Mouse (Mus musculus): ENCODE measurements around the gene Fam173a. TPM values are rescaled to one million over a fixed set of nuclear protein-coding genes. Genes with fewer than 3 reads are reported as not detected.
A peak's percentile ranks its signal among the peaks of the same experiment; 100 is the strongest.

The Fam173a gene
- total RNA-seq, 2 experiments from 2014 or later, result 83.0 to 89.3 TPM

DNA sequence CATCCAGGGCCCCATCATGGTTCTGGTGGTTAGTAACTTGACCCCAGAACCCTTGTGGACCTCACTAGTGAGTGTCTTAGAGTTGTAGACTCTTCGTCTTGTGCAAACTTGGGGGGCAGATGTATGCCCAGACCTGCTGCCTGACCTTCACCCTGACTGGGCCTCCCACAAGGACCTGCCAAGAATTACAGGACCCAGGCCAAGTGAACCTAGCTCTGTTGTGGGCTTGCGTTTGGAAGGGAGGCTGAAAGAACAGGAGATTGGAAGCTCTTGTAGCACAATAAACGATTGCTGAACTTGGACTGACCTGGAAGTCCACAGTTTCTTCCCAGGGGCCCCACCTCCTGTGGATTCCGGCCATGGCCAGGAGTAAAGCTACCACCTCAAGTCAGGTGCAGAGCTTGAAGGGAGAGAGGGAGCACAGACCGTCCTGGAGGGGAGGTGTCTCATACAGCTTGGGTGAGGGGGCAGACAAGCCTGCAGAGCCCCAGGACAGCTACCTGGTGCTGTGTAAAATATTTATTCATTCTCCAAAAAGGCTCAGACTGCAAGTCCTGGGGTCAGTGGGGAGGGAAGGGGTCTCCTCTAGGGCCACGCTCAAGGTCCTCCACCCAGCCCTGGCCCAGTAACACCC is 41.4 kb upstream of the Fam173a start:
- Histone ChIP-seq H3K4me3 (peak overlapping the region; percentile 87), H3K27ac (peak overlapping the region; percentile 99)
- no peak for DNase-seq (ENCODE audit: low spot score in 2 of 2)
- no peak for TF ChIP-seq CTCF (conservative IDR thresholded peaks at IDR 0.05)

DNA sequence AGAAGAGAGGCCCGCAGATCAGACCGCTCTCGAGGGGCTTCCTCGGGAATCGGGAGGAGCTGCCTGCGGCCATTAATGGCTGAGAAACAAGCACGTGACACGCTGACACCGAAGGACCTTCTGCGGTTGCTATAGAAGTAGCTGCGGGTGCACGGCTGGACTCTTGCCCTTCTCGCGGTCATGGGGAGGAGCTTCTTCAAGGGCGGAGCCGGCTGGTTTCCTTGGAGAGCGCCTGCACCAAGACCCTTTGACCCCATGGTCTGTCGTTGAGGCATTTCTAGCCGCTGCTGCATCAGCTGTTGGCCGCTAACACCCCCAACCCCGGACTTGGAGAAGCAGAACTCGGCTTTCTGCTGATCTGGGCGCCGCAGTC is 40.6 kb upstream of the Fam173a start, which contains the start of gene Stub1:
Stub1 (minus strand) TSS at position 114 of the 373 bp plus-strand sequence.
- H3K4me3 ChIP-seq, result peak within 1 kb of the TSS; percentile 87
- no peak for TF ChIP-seq CTCF (conservative IDR thresholded peaks at IDR 0.05)
- peak within 1 kb of the TSS; percentile 99 for H3K27ac ChIP-seq
- DNase-seq (ENCODE audit: low spot score in 2 of 2), result peak; percentile 80 to 84

DNA sequence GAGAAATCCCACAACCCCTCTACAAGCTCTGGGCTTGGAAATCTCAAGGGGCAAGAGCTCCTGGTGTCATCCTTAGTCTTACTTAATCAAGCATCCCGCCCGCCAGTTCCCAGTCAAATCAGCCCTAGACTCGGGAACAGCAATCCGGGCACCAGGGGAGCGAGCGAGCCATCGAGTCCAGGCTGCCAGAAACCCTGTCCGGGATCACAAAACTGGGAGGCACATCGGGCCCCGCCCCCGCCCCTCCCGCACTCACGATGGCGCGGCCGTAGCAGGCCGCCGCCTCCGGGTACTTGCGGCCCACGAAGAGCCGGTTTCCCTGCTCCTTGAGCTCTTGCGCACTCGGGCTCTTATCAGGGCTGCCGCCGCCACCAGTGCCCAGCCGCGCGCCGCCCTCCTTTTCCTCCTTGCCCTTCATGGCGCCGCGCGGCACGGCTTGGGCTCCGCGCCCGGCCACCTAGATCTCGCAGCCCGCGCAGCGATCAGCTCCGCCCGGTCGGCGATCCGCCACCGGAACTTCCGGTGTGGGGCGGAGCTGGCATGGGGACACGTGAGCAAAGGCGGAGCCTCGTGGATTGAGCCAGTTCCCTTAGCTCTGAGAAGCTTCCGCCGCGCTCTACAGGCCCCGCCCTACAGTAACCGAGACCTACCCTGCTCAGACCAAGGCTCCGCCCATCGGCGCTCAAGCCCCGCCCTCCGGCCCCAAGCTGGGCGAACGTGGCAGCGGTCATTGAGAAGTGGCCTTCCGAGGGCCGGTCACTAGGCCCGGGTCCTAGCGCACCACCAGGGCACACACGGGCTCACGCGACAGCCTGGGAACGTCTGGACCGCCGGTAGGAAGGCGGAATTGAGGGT is 40.0 kb upstream of the Fam173a start:
- peak; percentile 97 to 98 for DNase-seq (ENCODE audit: low spot score in 2 of 2)
- H3K27ac ChIP-seq, result peak overlapping the region; percentile 99
- TF ChIP-seq CTCF (conservative IDR thresholded peaks at IDR 0.05), result no peak
- H3K4me3 ChIP-seq, result peak overlapping the region; percentile 87

DNA sequence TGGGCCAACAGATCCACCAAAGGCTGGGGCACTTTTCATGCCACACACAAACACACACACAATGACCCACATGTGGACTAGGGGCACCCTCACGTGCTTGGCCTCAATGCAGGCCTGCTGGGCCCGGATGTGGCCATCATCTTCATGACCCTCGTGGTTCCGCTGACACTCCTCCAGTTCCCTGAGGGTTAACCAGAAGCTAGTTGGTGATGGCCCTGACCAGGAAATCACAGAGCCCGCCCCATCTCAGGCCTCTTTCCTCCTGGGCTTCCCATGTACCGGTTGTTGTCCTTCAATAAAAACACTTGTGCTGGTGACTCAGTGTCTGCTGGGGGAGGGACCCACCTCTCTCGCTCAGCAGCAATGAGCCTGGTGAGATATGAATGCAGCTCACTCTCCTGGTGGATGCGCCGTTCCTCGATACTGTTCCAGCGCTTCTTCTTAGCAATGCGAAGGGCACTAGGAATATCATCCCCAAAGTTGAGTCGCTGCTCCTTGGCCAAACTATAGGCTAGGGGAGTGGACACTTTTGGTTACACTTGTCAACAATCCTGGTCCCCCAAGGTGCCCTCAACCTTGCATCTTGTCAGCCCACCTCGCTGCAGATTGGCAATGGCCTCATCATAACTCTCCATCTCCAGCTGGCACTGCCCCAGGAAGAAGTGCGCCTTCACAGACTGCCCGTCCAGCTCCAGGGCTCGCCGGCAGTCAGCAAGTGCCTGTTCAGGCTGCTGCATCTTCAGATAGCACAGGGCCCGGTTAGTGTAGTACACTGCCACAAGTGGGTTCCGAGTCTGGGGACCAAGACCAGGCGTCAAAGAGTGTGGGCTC is 39.0 kb upstream of the Fam173a start:
- peak overlapping the region; percentile 99 for H3K27ac ChIP-seq
- no peak for TF ChIP-seq CTCF (conservative IDR thresholded peaks at IDR 0.05)
- no peak for DNase-seq (ENCODE audit: low spot score in 2 of 2)
- peak overlapping the region; percentile 87 for H3K4me3 ChIP-seq

DNA sequence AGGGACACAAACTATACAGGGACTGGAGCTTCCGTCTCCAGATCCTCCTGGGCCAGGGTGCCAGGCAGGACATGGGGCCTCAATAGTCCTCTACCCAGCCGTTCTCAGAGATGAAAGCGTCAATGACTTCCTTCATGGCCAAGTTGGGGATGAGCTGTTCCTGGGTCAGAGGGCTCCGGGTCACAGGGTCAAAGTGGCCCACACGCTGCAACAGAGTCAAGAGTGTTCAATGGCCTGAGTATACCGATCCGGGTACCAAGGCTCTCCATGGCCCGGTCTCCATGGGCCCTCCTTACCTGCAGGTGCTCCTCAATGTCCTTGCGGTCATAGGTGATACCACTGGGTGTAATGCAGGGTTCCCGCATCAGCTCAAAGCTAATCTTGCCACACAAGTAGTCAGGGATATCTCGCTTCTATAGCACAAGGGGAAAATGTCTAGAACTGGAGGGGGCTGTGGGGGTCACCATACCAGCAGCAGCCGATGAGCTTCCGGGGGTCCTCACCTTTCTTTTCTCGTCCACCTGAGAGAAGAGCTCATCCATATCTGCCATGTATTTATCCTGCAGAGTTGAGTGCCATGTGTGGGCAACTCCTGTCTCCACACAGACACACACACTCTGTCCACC is 38.2 kb upstream of the Fam173a start:
- Histone ChIP-seq H3K27ac (0 out of 2 replicates have a peak overlapping the region, but pooled peaks have one; percentile 99), H3K4me3 (peak overlapping the region; percentile 87)
- no peak for TF ChIP-seq CTCF (conservative IDR thresholded peaks at IDR 0.05)
- DNase-seq (ENCODE audit: low spot score in 2 of 2), result no peak

DNA sequence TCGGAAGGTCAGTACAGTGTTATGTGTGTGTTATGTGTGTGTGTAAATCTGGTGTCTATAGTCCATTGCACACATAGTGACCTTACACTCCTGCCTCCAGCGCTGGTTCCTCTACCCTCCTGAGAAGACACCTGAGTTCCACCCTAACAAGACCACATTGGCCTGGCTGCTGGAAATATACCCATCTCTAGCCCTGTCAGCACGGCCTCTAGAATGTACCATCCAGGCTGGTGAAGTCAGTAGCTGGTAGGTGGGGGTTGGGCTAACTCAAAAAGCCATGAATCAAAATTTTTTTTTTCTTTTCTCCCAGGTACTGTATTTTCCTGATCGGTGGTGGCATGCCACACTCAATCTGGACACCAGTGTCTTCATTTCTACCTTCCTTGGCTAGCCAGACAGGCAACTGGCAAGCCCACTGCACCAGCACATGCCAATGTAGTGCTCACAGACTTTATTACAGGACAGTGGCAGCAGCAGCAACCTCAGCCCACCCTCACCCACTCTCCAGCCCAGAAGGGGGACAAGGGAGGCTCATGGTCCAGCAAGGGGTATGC is 37.6 kb upstream of the Fam173a start:
- DNase-seq (ENCODE audit: low spot score in 2 of 2), result no peak
- no peak for TF ChIP-seq CTCF (conservative IDR thresholded peaks at IDR 0.05)
- Histone ChIP-seq H3K4me3 (peak overlapping the region; percentile 82), H3K27ac (no peak overlapping the region)

DNA sequence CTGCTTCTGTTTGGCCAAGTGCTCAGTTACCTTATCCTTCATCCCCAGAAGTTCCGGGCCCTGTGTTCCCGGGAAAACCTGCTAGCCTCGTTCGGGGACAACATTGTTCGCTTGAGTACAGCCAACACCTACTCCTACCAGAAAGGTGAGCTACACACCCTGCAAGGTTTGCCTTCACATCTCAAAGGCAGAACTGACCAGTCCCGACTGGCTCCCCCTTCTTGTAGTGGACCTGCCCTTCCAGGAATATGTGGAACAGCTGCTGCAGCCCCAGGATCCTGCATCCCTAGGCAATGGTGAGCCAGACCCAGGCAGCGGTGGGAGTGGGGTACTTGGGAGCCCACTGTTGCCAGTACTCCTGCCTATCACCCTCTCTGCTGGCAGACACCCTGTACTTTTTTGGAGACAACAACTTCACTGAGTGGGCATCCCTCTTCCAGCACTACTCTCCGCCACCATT is 36.9 kb upstream of the Fam173a start:
- H3K4me3 ChIP-seq, result peak overlapping the region; percentile 82
- no peak for DNase-seq (ENCODE audit: low spot score in 2 of 2)
- no peak for TF ChIP-seq CTCF (conservative IDR thresholded peaks at IDR 0.05)
- H3K27ac ChIP-seq, result peak overlapping the region; percentile 93

DNA sequence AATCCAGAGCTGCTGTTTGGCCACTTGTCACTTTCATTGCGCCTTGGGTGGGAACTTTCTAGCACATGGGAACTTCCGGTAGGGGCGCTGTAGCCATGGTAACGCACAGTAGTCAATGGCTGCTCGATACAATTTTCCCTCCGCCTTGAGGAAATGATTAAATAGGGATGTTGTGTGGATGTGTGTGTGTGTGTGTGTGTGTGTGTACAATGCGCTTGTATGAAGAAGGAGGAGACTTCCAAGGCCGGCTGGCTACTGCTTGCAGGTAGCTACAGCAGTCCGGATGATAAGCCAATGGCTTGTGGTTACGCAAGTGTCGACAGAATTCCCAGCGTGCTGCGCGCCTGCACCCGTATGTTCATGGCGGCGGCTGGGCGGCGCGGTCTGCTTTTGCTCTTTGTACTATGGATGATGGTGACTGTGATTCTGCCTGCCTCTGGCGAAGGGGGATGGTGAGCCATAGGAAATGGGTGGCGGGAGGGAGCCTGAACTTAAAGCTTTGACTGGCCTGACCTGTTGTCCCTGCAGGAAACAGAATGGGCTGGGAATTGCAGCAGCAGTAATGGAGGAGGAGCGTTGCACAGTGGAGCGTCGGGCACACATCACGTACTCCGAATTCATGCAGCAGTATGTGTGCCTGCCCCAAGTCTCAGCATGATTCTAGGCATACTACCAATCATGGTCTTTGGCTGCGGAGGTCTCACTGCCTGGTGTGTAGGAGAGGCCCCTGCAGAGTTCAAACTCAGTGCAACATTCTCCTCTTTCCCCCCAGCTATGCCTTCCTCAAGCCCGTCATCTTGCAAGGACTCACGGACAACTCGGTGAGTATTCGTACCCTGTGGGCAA is 36.2 kb upstream of the Fam173a start, which contains the start of gene Jmjd8:
Jmjd8 (plus strand) TSS at position 156 of the 846 bp plus-strand sequence.
- TF ChIP-seq CTCF (conservative IDR thresholded peaks at IDR 0.05), result peak; percentile 71
- Histone ChIP-seq H3K27ac (peak within 1 kb of the TSS; percentile 93), H3K4me3 (peak within 1 kb of the TSS; percentile 82)
- peak; percentile 79 to 81 for DNase-seq (ENCODE audit: low spot score in 2 of 2)

DNA sequence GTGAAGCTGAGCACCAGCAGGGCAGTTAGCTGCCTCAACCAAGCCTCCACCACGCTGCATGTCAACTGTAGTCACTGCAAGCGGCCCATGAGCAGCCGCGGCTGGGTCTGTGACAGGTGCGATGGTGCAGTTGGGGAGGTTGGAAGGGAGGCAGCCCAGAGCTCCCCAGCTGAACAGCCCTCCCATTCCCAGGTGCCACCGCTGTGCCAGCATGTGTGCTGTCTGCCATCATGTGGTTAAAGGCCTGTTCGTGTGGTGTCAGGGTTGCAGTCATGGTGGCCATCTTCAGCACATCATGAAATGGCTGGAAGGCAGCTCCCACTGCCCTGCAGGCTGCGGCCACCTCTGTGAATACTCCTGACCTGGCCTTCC is 35.5 kb upstream of the Fam173a start:
- DNase-seq (ENCODE audit: low spot score in 2 of 2), result no peak
- H3K4me3 ChIP-seq, result peak overlapping the region; percentile 82
- TF ChIP-seq CTCF (conservative IDR thresholded peaks at IDR 0.05), result no peak
- peak overlapping the region; percentile 93 for H3K27ac ChIP-seq

DNA sequence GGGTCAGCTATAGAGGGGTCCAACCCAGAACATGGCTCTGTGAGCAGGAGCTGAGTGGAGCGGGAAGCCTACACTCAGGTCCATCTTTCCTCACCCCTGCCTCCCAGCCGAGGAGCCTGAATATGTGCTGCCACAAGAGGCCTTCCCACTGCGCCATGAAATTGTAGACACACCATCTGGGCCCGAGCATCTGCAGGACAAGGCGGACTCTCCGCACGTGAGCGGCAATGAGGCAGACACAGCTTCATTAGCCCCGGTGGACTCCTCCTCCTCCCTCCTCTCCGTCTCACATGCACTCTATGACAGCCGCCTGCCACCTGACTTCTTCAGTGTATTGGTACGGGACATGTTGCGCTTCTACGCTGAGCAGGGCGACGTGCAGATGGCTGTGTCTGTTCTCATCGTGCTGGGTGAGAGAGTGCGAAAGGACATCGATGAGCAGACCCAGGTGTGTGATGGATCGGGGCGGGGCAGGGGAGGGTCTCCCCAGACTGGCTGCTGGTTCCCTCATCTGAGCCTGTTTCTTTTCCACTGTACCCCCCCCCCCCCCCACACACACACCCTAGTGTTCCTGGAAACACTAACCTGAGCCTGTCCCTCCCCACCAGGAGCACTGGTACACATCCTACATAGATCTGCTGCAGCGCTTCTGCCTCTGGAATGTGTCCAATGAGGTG is 35.0 kb upstream of the Fam173a start:
- DNase-seq (ENCODE audit: low spot score in 2 of 2), result no peak
- TF ChIP-seq CTCF (conservative IDR thresholded peaks at IDR 0.05), result no peak
- Histone ChIP-seq H3K4me3 (no peak overlapping the region), H3K27ac (peak overlapping the region; percentile 93; the same call in 1 of the 2 replicates)

DNA sequence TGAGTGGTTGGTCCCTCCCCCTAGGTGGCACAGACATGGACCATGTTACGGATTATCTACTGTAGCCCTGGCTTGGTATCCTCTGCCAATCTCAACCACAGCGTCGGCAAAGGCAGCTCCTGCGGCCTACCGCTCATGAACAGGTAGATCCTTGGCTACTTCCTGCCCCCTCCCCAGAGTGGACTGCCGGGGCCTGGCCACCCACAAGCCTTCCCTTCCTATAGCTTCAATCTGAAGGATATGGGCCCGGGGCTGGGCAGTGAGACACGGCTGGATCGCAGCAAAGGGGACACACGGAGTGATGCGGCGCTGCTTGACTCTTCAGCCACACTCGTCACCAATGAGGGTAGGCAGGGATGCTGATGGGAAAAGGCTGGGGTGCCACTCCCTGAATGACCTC is 34.3 kb upstream of the Fam173a start:
- Histone ChIP-seq H3K4me3 (no peak overlapping the region), H3K27ac (no peak overlapping the region)
- no peak for TF ChIP-seq CTCF (conservative IDR thresholded peaks at IDR 0.05)
- DNase-seq (ENCODE audit: low spot score in 2 of 2), result no peak
